Mouse (Mus musculus): Measurements from ENCODE around the gene Smpd3. TPM values are rescaled to one million over a fixed set of nuclear protein-coding genes. Genes with fewer than 3 reads are reported as not detected.

The Smpd3 gene
- polyA plus RNA-seq (2015; fragmentation: Nextera tagmentation; extraction: Ambion mirVana), result 52.6 and 57.8 TPM in 2 replicates

DNA sequence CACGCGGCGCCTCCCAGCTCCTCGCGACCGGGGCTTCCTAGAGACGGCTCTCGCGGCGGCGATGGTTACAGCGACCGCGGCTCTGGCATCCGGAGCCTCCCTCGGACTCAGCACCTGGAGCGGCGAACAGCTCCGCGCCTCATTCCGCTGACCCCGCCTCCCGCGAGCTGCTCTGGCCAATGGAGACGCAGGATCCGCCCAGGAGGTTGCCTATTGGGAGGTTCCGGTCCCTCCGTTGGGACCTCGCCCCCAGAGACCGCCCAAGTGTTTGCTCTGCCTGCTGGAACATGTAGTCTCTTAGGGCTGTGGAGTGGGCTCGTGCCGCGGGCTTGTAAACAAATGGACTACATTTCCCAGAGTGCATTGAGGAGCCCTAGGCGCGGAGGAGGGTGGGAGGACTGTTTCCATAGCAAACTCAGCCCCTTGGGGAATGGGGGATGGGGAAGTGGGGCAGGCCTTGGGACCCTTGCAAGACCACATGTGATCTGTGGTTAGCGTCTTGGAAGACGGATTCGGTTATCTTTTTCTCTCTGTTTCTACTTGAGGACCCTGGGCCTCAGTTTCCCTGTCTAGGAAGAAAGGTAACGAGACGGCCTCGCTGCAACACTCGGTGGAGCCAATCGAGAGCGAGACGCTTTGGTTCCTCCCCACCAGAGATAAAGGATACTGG is at the start of gene Smpd3:
Smpd3 (minus strand) TSS at position 137 of the 670 bp plus-strand sequence.
- H3K4me2 ChIP-seq, result peak within 1 kb of the TSS; percentile 65
- peak within 1 kb of the TSS; percentile 96 for H3K27ac ChIP-seq (replicated peaks)
- ATAC-seq (ENCODE audit: low FRiP score, low read depth), result peak; percentile 99
- no peaks in the 10 kb centered on the region for H3K36me3 ChIP-seq
- H3K9me3 ChIP-seq, result no peaks in the 10 kb centered on the region
- under 1% methylated on average over 45 of the region's 45 CpGs for WGBS
- no peaks in the 10 kb centered on the region for H3K27me3 ChIP-seq
- H3K4me1 ChIP-seq (replicated peaks), result peaks cover 41% of the 10 kb centered on the region
- H3K4me3 ChIP-seq, result peak within 1 kb of the TSS; percentile 84
- peak within 1 kb of the TSS; percentile 95 for H3K9ac ChIP-seq

GRCm38 (mm10) chr8:106381026-106381425 is 43.2 kb upstream of the Smpd3 start:
- Histone ChIP-seq H3K9me3 (no peaks in the 10 kb centered on the region), H3K9ac (no peak overlapping the region), H3K4me3 (no peak overlapping the region), H3K36me3 (no peaks in the 10 kb centered on the region), H3K4me2 (no peak overlapping the region), H3K27me3 (no peaks in the 10 kb centered on the region), H3K27ac (replicated peaks) (no peak overlapping the region), H3K4me1 (replicated peaks) (peaks cover 12% of the 10 kb centered on the region)
- WGBS, result 88% methylated on average over 6 of the region's 6 CpGs
- no peak for ATAC-seq (ENCODE audit: low FRiP score, low read depth)

DNA sequence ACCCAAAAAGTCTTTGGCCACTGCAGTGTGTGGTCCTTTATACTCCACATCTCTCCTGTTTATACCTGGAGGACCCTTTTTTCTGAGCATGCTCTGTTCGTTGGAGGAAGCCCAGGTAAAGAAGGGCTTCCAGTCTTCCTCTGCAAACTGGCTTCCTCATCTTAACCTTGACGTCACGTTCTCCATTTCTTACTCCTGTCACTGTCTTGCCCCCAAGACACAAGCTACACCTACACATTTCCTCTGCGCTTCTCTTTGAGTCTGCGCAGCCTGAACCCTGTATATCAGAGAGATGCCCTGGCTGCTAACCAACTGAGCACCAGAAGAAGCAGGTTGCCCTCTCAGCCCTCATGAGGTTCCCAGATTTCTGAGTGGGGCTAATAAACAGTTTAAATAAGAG is 41.6 kb upstream of the Smpd3 start:
- H3K9ac ChIP-seq, result no peak overlapping the region
- H3K4me1 ChIP-seq (replicated peaks), result peaks cover 12% of the 10 kb centered on the region
- no peak overlapping the region for H3K27ac ChIP-seq (replicated peaks)
- WGBS, result 88% methylated on average over 5 of the region's 5 CpGs
- no peak overlapping the region for H3K4me2 ChIP-seq
- H3K9me3 ChIP-seq, result no peaks in the 10 kb centered on the region
- H3K4me3 ChIP-seq, result no peak overlapping the region
- H3K27me3 ChIP-seq, result no peaks in the 10 kb centered on the region
- no peaks in the 10 kb centered on the region for H3K36me3 ChIP-seq
- ATAC-seq (ENCODE audit: low FRiP score, low read depth), result no peak

- peaks cover 12% of the 10 kb centered on the region for H3K4me1 ChIP-seq (replicated peaks)
- H3K36me3 ChIP-seq, result no peaks in the 10 kb centered on the region
- no peak for ATAC-seq (ENCODE audit: low FRiP score, low read depth)
- no peaks in the 10 kb centered on the region for H3K9me3 ChIP-seq
- H3K27ac ChIP-seq (replicated peaks), result no peak overlapping the region
- no peak overlapping the region for H3K4me2 ChIP-seq
- H3K4me3 ChIP-seq, result no peak overlapping the region
- H3K27me3 ChIP-seq, result no peaks in the 10 kb centered on the region
- WGBS, result 74% methylated on average over 7 of the region's 7 CpGs
- H3K9ac ChIP-seq, result no peak overlapping the region
Observed at GRCm38 (mm10) chr8:106378501-106379048, 40.8 kb upstream of the Smpd3 start.

DNA sequence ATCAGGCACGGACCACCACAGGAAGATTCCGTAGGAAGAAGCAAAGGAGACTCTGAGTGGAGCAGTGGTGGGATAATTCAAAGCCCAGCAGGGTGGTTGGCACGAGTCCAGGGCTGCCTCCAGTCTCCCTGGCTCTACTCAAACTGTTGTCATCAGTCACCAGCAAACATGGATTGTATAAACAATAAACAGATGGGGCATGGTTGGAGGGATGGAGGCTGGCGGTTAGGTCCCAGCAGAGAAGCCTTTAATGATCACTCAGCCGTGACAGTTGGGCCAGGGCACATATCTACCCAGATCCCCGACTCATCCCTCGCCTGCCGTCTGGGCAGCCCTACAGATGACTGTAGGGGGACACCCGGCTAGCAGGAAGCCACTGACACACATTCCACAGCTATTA is 39.1 kb upstream of the Smpd3 start:
- Histone ChIP-seq H3K4me3 (no peak overlapping the region), H3K9ac (no peak overlapping the region), H3K9me3 (no peaks in the 10 kb centered on the region), H3K27me3 (no peaks in the 10 kb centered on the region), H3K4me1 (replicated peaks) (peaks cover 8% of the 10 kb centered on the region), H3K27ac (replicated peaks) (no peak overlapping the region), H3K4me2 (no peak overlapping the region), H3K36me3 (no peaks in the 10 kb centered on the region)
- WGBS, result 9% methylated on average over 9 of the region's 9 CpGs
- peak; percentile 34; the same call in 1 of the 2 replicates for ATAC-seq (ENCODE audit: low FRiP score, low read depth)

DNA sequence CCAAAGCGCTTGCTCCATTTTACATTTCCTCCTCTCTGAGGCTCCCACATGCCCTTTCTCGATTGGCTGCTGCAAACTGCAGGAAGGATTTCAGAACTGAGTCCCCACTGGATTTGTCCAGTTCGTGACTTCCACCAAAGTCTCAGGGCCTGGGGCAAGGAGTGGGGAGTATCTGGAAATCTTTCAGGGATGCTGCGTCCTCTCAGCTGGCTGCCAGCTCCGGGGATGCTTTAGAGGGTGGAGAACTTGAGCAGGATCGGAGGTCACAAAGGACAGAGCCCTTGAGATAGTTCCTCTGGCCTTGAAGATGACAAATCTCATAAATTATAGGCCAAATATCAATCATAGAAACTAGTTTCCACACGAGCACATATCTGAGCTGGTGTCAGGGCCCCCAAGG is 38.2 kb upstream of the Smpd3 start:
- Histone ChIP-seq H3K27ac (replicated peaks) (no peak overlapping the region), H3K9me3 (no peaks in the 10 kb centered on the region), H3K9ac (no peak overlapping the region), H3K4me1 (replicated peaks) (peaks cover 8% of the 10 kb centered on the region), H3K4me2 (no peak overlapping the region), H3K27me3 (no peaks in the 10 kb centered on the region), H3K36me3 (no peaks in the 10 kb centered on the region), H3K4me3 (no peak overlapping the region)
- WGBS, result 73% methylated on average over 7 of the region's 7 CpGs
- ATAC-seq (ENCODE audit: low FRiP score, low read depth), result no peak

- Histone ChIP-seq H3K36me3 (no peaks in the 10 kb centered on the region), H3K4me2 (no peak overlapping the region), H3K4me3 (no peak overlapping the region), H3K27ac (replicated peaks) (no peak overlapping the region), H3K27me3 (no peaks in the 10 kb centered on the region), H3K4me1 (replicated peaks) (no peaks in the 10 kb centered on the region), H3K9me3 (no peaks in the 10 kb centered on the region), H3K9ac (no peak overlapping the region)
- no peak for ATAC-seq (ENCODE audit: low FRiP score, low read depth)
- WGBS, result 87% methylated on average over 7 of the region's 7 CpGs
Observed at GRCm38 (mm10) chr8:106369069-106369468, 31.3 kb upstream of the Smpd3 start.

DNA sequence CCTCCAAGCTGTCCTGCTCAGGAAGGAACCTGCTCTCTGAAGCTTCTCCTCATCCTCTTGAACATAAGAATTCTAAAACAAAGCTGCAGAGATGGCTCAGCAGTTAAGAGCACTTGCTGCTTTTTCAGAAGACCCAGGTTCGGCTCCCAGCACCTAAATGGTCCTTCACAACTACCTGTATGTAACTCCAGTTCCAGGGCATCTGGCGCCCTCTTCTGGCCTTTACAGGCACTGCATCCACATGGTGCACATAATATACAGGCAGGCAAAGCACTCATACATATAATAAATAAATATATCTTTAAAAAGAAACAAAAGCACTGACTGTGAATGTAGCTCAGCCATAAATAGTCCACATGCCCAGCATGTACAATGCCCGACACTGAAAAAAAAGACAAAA is 30.7 kb upstream of the Smpd3 start:
- no peaks in the 10 kb centered on the region for H3K27me3 ChIP-seq
- no peak overlapping the region for H3K9ac ChIP-seq
- no peak overlapping the region for H3K4me3 ChIP-seq
- no peaks in the 10 kb centered on the region for H3K4me1 ChIP-seq (replicated peaks)
- H3K36me3 ChIP-seq, result no peaks in the 10 kb centered on the region
- H3K4me2 ChIP-seq, result no peak overlapping the region
- no peak for ATAC-seq (ENCODE audit: low FRiP score, low read depth)
- WGBS, result 69% methylated on average over 3 of the region's 3 CpGs
- H3K9me3 ChIP-seq, result no peaks in the 10 kb centered on the region
- no peak overlapping the region for H3K27ac ChIP-seq (replicated peaks)

- ATAC-seq (ENCODE audit: low FRiP score, low read depth), result no peak
- H3K4me3 ChIP-seq, result no peak overlapping the region
Observed at GRCm38 (mm10) chr8:106364837-106365236, 27.0 kb upstream of the Smpd3 start.

DNA sequence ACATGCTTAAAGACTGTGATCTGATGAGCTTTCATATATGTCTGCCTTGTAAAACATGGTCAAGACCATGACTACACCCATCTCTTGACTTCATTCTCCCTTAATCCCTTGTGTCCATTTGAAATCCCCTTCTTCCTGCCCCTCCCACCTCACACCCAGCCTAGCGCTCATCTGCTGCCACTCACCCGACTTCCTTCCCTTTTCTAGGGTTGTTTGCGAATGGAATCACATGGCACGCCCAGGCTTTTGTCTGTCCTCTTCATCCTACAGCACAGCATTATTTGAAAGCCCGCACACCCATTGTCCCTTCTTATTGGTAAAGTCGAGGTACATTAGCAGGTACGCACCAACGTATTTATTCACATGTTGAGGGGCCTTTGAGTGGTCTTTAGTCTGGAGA is 26.5 kb upstream of the Smpd3 start:
- H3K9ac ChIP-seq, result no peak overlapping the region
- H3K4me3 ChIP-seq, result no peak overlapping the region
- H3K27ac ChIP-seq (replicated peaks), result no peak overlapping the region
- no peak overlapping the region for H3K4me2 ChIP-seq
- H3K27me3 ChIP-seq, result no peaks in the 10 kb centered on the region
- no peaks in the 10 kb centered on the region for H3K9me3 ChIP-seq
- WGBS, result 73% methylated on average over 8 of the region's 8 CpGs
- H3K36me3 ChIP-seq, result no peaks in the 10 kb centered on the region
- no peaks in the 10 kb centered on the region for H3K4me1 ChIP-seq (replicated peaks)
- no peak for ATAC-seq (ENCODE audit: low FRiP score, low read depth)

More at GRCm38 (mm10) chr8:106364837-106365236, 27.0 kb upstream of the Smpd3 start:
- no peaks in the 10 kb centered on the region for H3K4me1 ChIP-seq (replicated peaks)
- no peaks in the 10 kb centered on the region for H3K27me3 ChIP-seq
- H3K4me2 ChIP-seq, result no peak overlapping the region
- H3K27ac ChIP-seq (replicated peaks), result no peak overlapping the region
- H3K9ac ChIP-seq, result no peak overlapping the region
- H3K9me3 ChIP-seq, result no peaks in the 10 kb centered on the region
- H3K36me3 ChIP-seq, result no peaks in the 10 kb centered on the region
- WGBS, result 85% methylated on average over 5 of the region's 5 CpGs

GRCm38 (mm10) chr8:106363321-106363720 is 25.5 kb upstream of the Smpd3 start:
- Histone ChIP-seq H3K27ac (replicated peaks) (no peak overlapping the region), H3K9ac (no peak overlapping the region), H3K9me3 (no peaks in the 10 kb centered on the region), H3K36me3 (no peaks in the 10 kb centered on the region), H3K4me2 (no peak overlapping the region), H3K4me3 (no peak overlapping the region), H3K4me1 (replicated peaks) (no peaks in the 10 kb centered on the region), H3K27me3 (no peaks in the 10 kb centered on the region)
- no peak for ATAC-seq (ENCODE audit: low FRiP score, low read depth)
- 89% methylated on average over 8 of the region's 8 CpGs for WGBS

- no peak overlapping the region for H3K9ac ChIP-seq
- ATAC-seq (ENCODE audit: low FRiP score, low read depth), result no peak
- 84% methylated on average over 4 of the region's 4 CpGs for WGBS
Observed at GRCm38 (mm10) chr8:106359650-106360338, 22.0 kb upstream of the Smpd3 start.

More at GRCm38 (mm10) chr8:106359650-106360338, 22.0 kb upstream of the Smpd3 start:
- Histone ChIP-seq H3K27ac (replicated peaks) (no peak overlapping the region), H3K36me3 (no peaks in the 10 kb centered on the region), H3K4me2 (no peak overlapping the region), H3K27me3 (no peaks in the 10 kb centered on the region), H3K4me1 (replicated peaks) (no peaks in the 10 kb centered on the region), H3K4me3 (no peak overlapping the region), H3K9me3 (no peaks in the 10 kb centered on the region)
